11 mouse cellular contexts compared by ENCODE assay signal in genomic region chr3:27284227-27284626, GRCm38 (mm10). TPM values are rescaled to one million over a fixed set of nuclear protein-coding genes. Genes with fewer than 3 reads are reported as not detected.
A peak's percentile ranks its signal among the peaks of the same experiment; 100 is the strongest.
DNase-seq lines count a peak whose midpoint lies in the region; TF ChIP-seq lines count a peak whose summit lies in the region.
"Had no signal": no experiment of that assay in that cellular context is flagged by ENCODE, and none has a peak within 500 bp of the region (broad histone marks: within the 10 kb centered on the region; RNA-seq: fewer than 3 reads in every experiment).

No protein-coding gene starts in this region.

- TF ChIP-seq CTCF in left cerebral cortex, adult 2 months (IDR thresholded peaks at IDR 0.05): peak; percentile 27

- no peak overlapping the region for H3K4me3 ChIP-seq in left cerebral cortex, adult 2 months

- peak; percentile 20 to 25 for DNase-seq in cerebellum, postnatal 10 days
- DNase-seq in cerebellum, adult 11-12 months: no peak
- no peak for DNase-seq in left cerebral cortex, adult 2 months (ENCODE audit: extremely low spot score in 1 of 2, low spot score in 2 of 2)
- no peak for DNase-seq in left cerebral cortex, adult 11 months (ENCODE audit: low spot score)
- DNase-seq in thymus, postnatal 4 days: peak; percentile 67
- no peak for DNase-seq in thymus, adult 18-20 months
- DNase-seq in frontal cortex, postnatal 36 days (ENCODE audit: low spot score in 2 of 2): no peak
- DNase-seq in adrenal gland, postnatal 14 days: no peak
- DNase-seq: cerebellum, adult 18-20 months had no signal

- H3K27ac ChIP-seq in left cerebral cortex, adult 2 months: no peak overlapping the region
- H3K27ac ChIP-seq: forebrain, embryonic 15.5 days; liver, embryonic 15.5 days had no signal

- intact Hi-C loops in left cerebral cortex, adult 2 months (cut with DNase I): no loop called here

RNA-seq across cellular contexts. Expression of gene Tnfsf10, which starts 32.6 kb away (rescaled TPM):
- 1 to 10 TPM; 1.3 to 2.4 TPM for total RNA-seq in left cerebral cortex, adult 2 months (2021)
- 12.7 and 14.5 TPM in 2 replicates for total RNA-seq in adrenal gland, postnatal 14 days (2021)

Comparison
In these comparisons a context has a peak if more than half of its experiments do, and no peak if none do; other contexts are left out.
1. DNase-seq: peak in cerebellum, postnatal 10 days (2 of 2) and thymus, postnatal 4 days (single experiment); none in cerebellum, adult 11-12 months (single experiment), left cerebral cortex, adult 2 months (0 of 2), left cerebral cortex, adult 11 months (single experiment), thymus, adult 18-20 months (0 of 2), frontal cortex, postnatal 36 days (0 of 2) and adrenal gland, postnatal 14 days (single experiment).